Comparison of ENCODE assay signal across 8 mouse cellular contexts in genomic region chr9:44327926-44328325, GRCm38 (mm10). TPM values are rescaled to one million over a fixed set of nuclear protein-coding genes. Genes with fewer than 3 reads are reported as not detected.
DNase-seq lines count a peak whose midpoint lies in the region; ATAC-seq and TF ChIP-seq lines count a peak whose summit lies in the region.

No protein-coding gene starts in this region.

- no peak for DNase-seq in layer of hippocampus, adult 2 months (ENCODE audit: low spot score in 2 of 2)
- no peak for DNase-seq in layer of hippocampus, postnatal 10 days (ENCODE audit: low spot score in 2 of 2)
- no peak for DNase-seq in embryonic facial prominence, embryonic 14.5 days (ENCODE audit: low spot score)
- DNase-seq in natural killer cell, adult 2 months (ENCODE audit: low spot score in 2 of 2) = no peak
- no peak for DNase-seq in urinary bladder, postnatal 36 days (ENCODE audit: low spot score in 2 of 2)

- peaks cover 44% of the 10 kb centered on the region for H3K36me3 ChIP-seq in embryonic facial prominence, embryonic 14.5 days (ENCODE audit: control insufficient read depth, insufficient read depth, low read length)
- H3K36me3 ChIP-seq in intestine, postnatal 0 days (ENCODE audit: control insufficient read depth, insufficient read depth) = peaks cover 23% of the 10 kb centered on the region
- peaks cover 33% of the 10 kb centered on the region for H3K36me3 ChIP-seq in neural tube, embryonic 12.5 days

- no peak for TF ChIP-seq CTCF in layer of hippocampus, adult 2 months (conservative IDR thresholded peaks at IDR 0.05)
- TF ChIP-seq CTCF in intestine, postnatal 0 days (IDR thresholded peaks at IDR 0.05; ENCODE audit: low read depth) = no peak

- no peaks in the 10 kb centered on the region for H3K9me3 ChIP-seq in embryonic facial prominence, embryonic 14.5 days (ENCODE audit: control insufficient read depth, low read length)
- no peaks in the 10 kb centered on the region for H3K9me3 ChIP-seq in intestine, postnatal 0 days (ENCODE audit: control insufficient read depth)
- no peaks in the 10 kb centered on the region for H3K9me3 ChIP-seq in neural tube, embryonic 12.5 days

- H3K27ac ChIP-seq in layer of hippocampus, adult 2 months = no peak overlapping the region
- 0 out of 2 replicates have a peak overlapping the region, but pooled peaks have one; percentile 81 for H3K27ac ChIP-seq in embryonic facial prominence, embryonic 14.5 days (replicated peaks; ENCODE audit: low read depth, low read length)
- no peak overlapping the region for H3K27ac ChIP-seq in intestine, postnatal 0 days (ENCODE audit: low read depth, low read length)
- no peak overlapping the region for H3K27ac ChIP-seq in neural tube, embryonic 12.5 days

- peak overlapping the region; percentile 84 for H3K4me2 ChIP-seq in embryonic facial prominence, embryonic 14.5 days (ENCODE audit: low read depth, low read length)
- H3K4me2 ChIP-seq in intestine, postnatal 0 days (replicated peaks; ENCODE audit: low read depth) = peak overlapping the region; percentile 76
- H3K4me2 ChIP-seq in neural tube, embryonic 12.5 days (replicated peaks) = peak overlapping the region; percentile 83

- 87% methylated on average over 5 of the region's 5 CpGs for WGBS in embryonic facial prominence, embryonic 14.5 days
- 90% methylated on average over 5 of the region's 5 CpGs for WGBS in intestine, postnatal 0 days
- 91% methylated on average over 5 of the region's 5 CpGs for WGBS in neural tube, embryonic 12.5 days

- no peak for ATAC-seq in embryonic facial prominence, embryonic 14.5 days (ENCODE audit: low read depth)
- ATAC-seq in intestine, postnatal 0 days = no peak
- ATAC-seq in neural tube, embryonic 12.5 days (ENCODE audit: low FRiP score, low read depth) = no peak
- no peak for ATAC-seq in monocyte, adult 5-6 weeks (replicated peaks; ENCODE audit: insufficient number of reproducible peaks, low FRiP score, low TSS enrichment, poor library complexity, severe bottlenecking)

- no peaks in the 10 kb centered on the region for H3K27me3 ChIP-seq in embryonic facial prominence, embryonic 14.5 days (replicated peaks; ENCODE audit: control insufficient read depth, insufficient read depth, low read length)
- H3K27me3 ChIP-seq in intestine, postnatal 0 days (replicated peaks; ENCODE audit: control insufficient read depth, insufficient read depth, low read length) = no peaks in the 10 kb centered on the region
- no peaks in the 10 kb centered on the region for H3K27me3 ChIP-seq in neural tube, embryonic 12.5 days (replicated peaks)

- H3K4me3 ChIP-seq in layer of hippocampus, adult 2 months = peak overlapping the region; percentile 84; the same call in 1 of the 2 replicates
- peak overlapping the region; percentile 67 for H3K4me3 ChIP-seq in embryonic facial prominence, embryonic 14.5 days (ENCODE audit: low read depth, low read length)
- H3K4me3 ChIP-seq in intestine, postnatal 0 days (ENCODE audit: low read depth, low read length) = peak overlapping the region; percentile 82
- H3K4me3 ChIP-seq in neural tube, embryonic 12.5 days = peak overlapping the region; percentile 78; the same call in 1 of the 2 replicates

- peaks cover 10% of the 10 kb centered on the region; the same call in 1 of the 2 replicates for H3K4me1 ChIP-seq in embryonic facial prominence, embryonic 14.5 days (ENCODE audit: control insufficient read depth, insufficient read depth, low read length)
- H3K4me1 ChIP-seq in intestine, postnatal 0 days (replicated peaks; ENCODE audit: control insufficient read depth, insufficient read depth, low read length) = no peaks in the 10 kb centered on the region; the same call in 1 of the 2 replicates
- peaks cover 12% of the 10 kb centered on the region for H3K4me1 ChIP-seq in neural tube, embryonic 12.5 days

- H3K9ac ChIP-seq in embryonic facial prominence, embryonic 14.5 days (ENCODE audit: low read depth, low read length) = peak overlapping the region; percentile 88
- no peak overlapping the region for H3K9ac ChIP-seq in intestine, postnatal 0 days (ENCODE audit: low read depth, low read length)
- H3K9ac ChIP-seq in neural tube, embryonic 12.5 days = peak overlapping the region; percentile 77; the same call in 1 of the 2 replicates

RNA-seq across cellular contexts. Expression of gene Dpagt1, which starts 2.1 kb away (rescaled TPM):
- total RNA-seq in layer of hippocampus, adult 2 months (2021) = 10 to 100 TPM; 14.5 to 15.3 TPM
- 10 to 100 TPM; 16.5 to 18.5 TPM for total RNA-seq in layer of hippocampus, postnatal 10 days (2021)
- polyA plus RNA-seq in embryonic facial prominence, embryonic 14.5 days (2014; fragmentation: Nextera tagmentation; extraction: Ambion mirVana) = 34.3 and 34.9 TPM in 2 replicates
- polyA plus RNA-seq in intestine, postnatal 0 days (2015; fragmentation: Nextera tagmentation; extraction: Ambion mirVana) = 23.6 and 25.3 TPM in 2 replicates
- polyA plus RNA-seq in neural tube, embryonic 12.5 days (2016; fragmentation: Nextera tagmentation; extraction: Ambion mirVana) = 34.6 and 39.1 TPM in 2 replicates
- total RNA-seq in monocyte, adult 5-6 weeks (2017) = 1.8 to 5.6 TPM (median 2.3 TPM) in 3 replicates

RNA-seq across cellular contexts. Expression of gene H2afx, which starts 6.6 kb away (rescaled TPM):
- total RNA-seq in layer of hippocampus, adult 2 months (2021) = 10 to 100 TPM; 42.5 to 44.2 TPM
- 10 to 100 TPM; 69.9 to 74.3 TPM for total RNA-seq in layer of hippocampus, postnatal 10 days (2021)
- 202 and 227 TPM in 2 replicates for polyA plus RNA-seq in embryonic facial prominence, embryonic 14.5 days (2014; fragmentation: Nextera tagmentation; extraction: Ambion mirVana)
- polyA plus RNA-seq in intestine, postnatal 0 days (2015; fragmentation: Nextera tagmentation; extraction: Ambion mirVana) = 84.5 and 89.1 TPM in 2 replicates
- 281 and 302 TPM in 2 replicates for polyA plus RNA-seq in neural tube, embryonic 12.5 days (2016; fragmentation: Nextera tagmentation; extraction: Ambion mirVana)
- 8.1 to 12.3 TPM (median 8.6 TPM) in 3 replicates for total RNA-seq in monocyte, adult 5-6 weeks (2017)

RNA-seq across cellular contexts. Expression of gene C2cd2l, which starts 7.8 kb away (rescaled TPM):
- 100 to 1,000 TPM; 186 to 206 TPM for total RNA-seq in layer of hippocampus, adult 2 months (2021)
- 100 to 1,000 TPM; 108 to 115 TPM for total RNA-seq in layer of hippocampus, postnatal 10 days (2021)
- polyA plus RNA-seq in embryonic facial prominence, embryonic 14.5 days (2014; fragmentation: Nextera tagmentation; extraction: Ambion mirVana) = 7.3 and 9.5 TPM in 2 replicates
- polyA plus RNA-seq in intestine, postnatal 0 days (2015; fragmentation: Nextera tagmentation; extraction: Ambion mirVana) = 42.4 TPM in 2 replicates
- polyA plus RNA-seq in neural tube, embryonic 12.5 days (2016; fragmentation: Nextera tagmentation; extraction: Ambion mirVana) = 25.3 and 26.9 TPM in 2 replicates
- total RNA-seq in monocyte, adult 5-6 weeks (2017) = 6.0 to 18.9 TPM (median 12.2 TPM) in 3 replicates

RNA-seq across cellular contexts. Expression of gene Hmbs, which starts 16.1 kb away (rescaled TPM):
- 10 to 100 TPM; 21.9 to 22.1 TPM for total RNA-seq in layer of hippocampus, adult 2 months (2021)
- 10 to 100 TPM; 18.9 to 32.5 TPM for total RNA-seq in layer of hippocampus, postnatal 10 days (2021)
- 98.5 and 99.9 TPM in 2 replicates for polyA plus RNA-seq in embryonic facial prominence, embryonic 14.5 days (2014; fragmentation: Nextera tagmentation; extraction: Ambion mirVana)
- polyA plus RNA-seq in intestine, postnatal 0 days (2015; fragmentation: Nextera tagmentation; extraction: Ambion mirVana) = 60.1 and 60.7 TPM in 2 replicates
- polyA plus RNA-seq in neural tube, embryonic 12.5 days (2016; fragmentation: Nextera tagmentation; extraction: Ambion mirVana) = 92.8 and 95.0 TPM in 2 replicates
- 8.2 to 19.1 TPM (median 15.1 TPM) in 3 replicates for total RNA-seq in monocyte, adult 5-6 weeks (2017)

RNA-seq across cellular contexts. Expression of gene Hinfp, which starts 22.5 kb away (rescaled TPM):
- 10 to 100 TPM; 26.0 to 36.9 TPM for total RNA-seq in layer of hippocampus, adult 2 months (2021)
- 10 to 100 TPM; 25.9 to 26.5 TPM for total RNA-seq in layer of hippocampus, postnatal 10 days (2021)
- polyA plus RNA-seq in embryonic facial prominence, embryonic 14.5 days (2014; fragmentation: Nextera tagmentation; extraction: Ambion mirVana) = 15.6 and 18.7 TPM in 2 replicates
- polyA plus RNA-seq in intestine, postnatal 0 days (2015; fragmentation: Nextera tagmentation; extraction: Ambion mirVana) = 6.0 and 6.8 TPM in 2 replicates
- 31.2 and 33.5 TPM in 2 replicates for polyA plus RNA-seq in neural tube, embryonic 12.5 days (2016; fragmentation: Nextera tagmentation; extraction: Ambion mirVana)
- total RNA-seq in monocyte, adult 5-6 weeks (2017) = 22.9 to 34.0 TPM (median 23.0 TPM) in 3 replicates
